In the genomic region with DNA sequence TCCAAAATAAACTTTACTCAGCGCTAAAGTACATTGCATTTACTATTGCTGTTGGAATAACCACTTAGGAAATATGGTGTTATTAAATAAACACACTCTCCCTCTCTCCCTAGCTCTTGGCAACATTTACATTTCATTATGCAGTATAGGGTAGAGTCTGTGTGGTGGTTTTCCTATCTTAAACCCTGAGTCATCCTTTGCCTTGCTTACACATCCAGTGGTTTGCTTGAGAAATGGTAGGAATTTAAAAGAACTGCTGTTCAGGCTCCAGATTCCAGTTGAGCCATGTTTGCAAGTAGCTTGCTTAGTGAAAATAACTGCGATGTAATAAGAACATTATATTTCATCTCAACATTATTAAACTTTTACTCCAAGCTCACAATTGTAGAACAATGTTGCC, we compare ENCODE assay signal across 10 mouse cellular contexts. TPM values are rescaled to one million over a fixed set of nuclear protein-coding genes. Genes with fewer than 3 reads are reported as not detected.
DNase-seq lines count a peak whose midpoint lies in the region; ATAC-seq and TF ChIP-seq lines count a peak whose summit lies in the region.
"Had no signal": no experiment of that assay in that cellular context is flagged by ENCODE, and none has a peak within 500 bp of the region (broad histone marks: within the 10 kb centered on the region; RNA-seq: fewer than 3 reads in every experiment).

No protein-coding gene starts in this region.

- peak overlapping the region; percentile 87 for H3K9ac ChIP-seq in lung, embryonic 14.5 days
- H3K9ac ChIP-seq in forebrain, embryonic 12.5 days = peak overlapping the region; percentile 88; the same call in 1 of the 2 replicates
- H3K9ac ChIP-seq in limb, embryonic 13.5 days = peak overlapping the region; percentile 93; the same call in 1 of the 2 replicates
- no peak overlapping the region for H3K9ac ChIP-seq in stomach, postnatal 0 days (ENCODE audit: low read length)

- WGBS in lung, embryonic 14.5 days = 29% methylated on average over 2 of the region's 2 CpGs
- 52% methylated on average over 2 of the region's 2 CpGs for WGBS in forebrain, embryonic 12.5 days
- 44% methylated on average over 2 of the region's 2 CpGs for WGBS in limb, embryonic 13.5 days
- WGBS in stomach, postnatal 0 days = 22% methylated on average over 2 of the region's 2 CpGs

- peak overlapping the region; percentile 80 for H3K4me3 ChIP-seq in lung, embryonic 14.5 days (ENCODE audit: low read depth, low read length)
- peak overlapping the region; percentile 86 for H3K4me3 ChIP-seq in forebrain, embryonic 12.5 days (replicated peaks)
- H3K4me3 ChIP-seq in limb, embryonic 13.5 days = peak overlapping the region; percentile 88
- no peak overlapping the region; the same call in 1 of the 2 replicates for H3K4me3 ChIP-seq in stomach, postnatal 0 days (ENCODE audit: low read depth, low read length)

- no peak for TF ChIP-seq EP300 in stomach, postnatal 0 days (optimal IDR thresholded peaks at IDR 0.05)

- peak overlapping the region; percentile 78 for H3K4me2 ChIP-seq in lung, embryonic 14.5 days
- H3K4me2 ChIP-seq in forebrain, embryonic 12.5 days = peak overlapping the region; percentile 75
- peak overlapping the region; percentile 72 for H3K4me2 ChIP-seq in limb, embryonic 13.5 days (replicated peaks)
- peak overlapping the region; percentile 97 for H3K4me2 ChIP-seq in stomach, postnatal 0 days (replicated peaks; ENCODE audit: low read depth)

- no peak for TF ChIP-seq CTCF in lung, embryonic 14.5 days (IDR thresholded peaks at IDR 0.05; ENCODE audit: low read depth)
- TF ChIP-seq CTCF in stomach, postnatal 0 days (IDR thresholded peaks at IDR 0.05; ENCODE audit: low read depth) = no peak

- peak overlapping the region; percentile 59; the same call in 1 of the 2 replicates for H3K27ac ChIP-seq in lung, embryonic 14.5 days (ENCODE audit: low read depth)
- 0 out of 2 replicates have a peak overlapping the region, but pooled peaks have one; percentile 54 for H3K27ac ChIP-seq in forebrain, embryonic 12.5 days
- no peak overlapping the region for H3K27ac ChIP-seq in limb, embryonic 13.5 days
- H3K27ac ChIP-seq in stomach, postnatal 0 days (replicated peaks) = no peak overlapping the region

- ATAC-seq in lung, embryonic 14.5 days (ENCODE audit: insufficient read depth) = no peak
- no peak for ATAC-seq in forebrain, embryonic 12.5 days (ENCODE audit: low FRiP score)
- ATAC-seq in limb, embryonic 13.5 days (ENCODE audit: low FRiP score, low read depth) = no peak
- ATAC-seq in stomach, postnatal 0 days (ENCODE audit: low FRiP score, low TSS enrichment) = no peak

- no peaks in the 10 kb centered on the region for H3K36me3 ChIP-seq in lung, embryonic 14.5 days (ENCODE audit: insufficient read depth)
- no peaks in the 10 kb centered on the region for H3K36me3 ChIP-seq in forebrain, embryonic 12.5 days (replicated peaks)
- no peaks in the 10 kb centered on the region for H3K36me3 ChIP-seq in limb, embryonic 13.5 days
- H3K36me3 ChIP-seq in stomach, postnatal 0 days (ENCODE audit: control insufficient read depth, insufficient read depth, low read length) = no peaks in the 10 kb centered on the region

- H3K27me3 ChIP-seq in lung, embryonic 14.5 days (ENCODE audit: insufficient read depth, low read length) = no peaks in the 10 kb centered on the region
- no peaks in the 10 kb centered on the region for H3K27me3 ChIP-seq in forebrain, embryonic 12.5 days
- no peaks in the 10 kb centered on the region for H3K27me3 ChIP-seq in limb, embryonic 13.5 days
- no peaks in the 10 kb centered on the region for H3K27me3 ChIP-seq in stomach, postnatal 0 days (ENCODE audit: control insufficient read depth, insufficient read depth, low read length)
- H3K27me3 ChIP-seq: Patski had no signal

- peaks cover 6% of the 10 kb centered on the region; the same call in 1 of the 2 replicates for H3K4me1 ChIP-seq in lung, embryonic 14.5 days (ENCODE audit: insufficient read depth)
- peaks cover 23% of the 10 kb centered on the region for H3K4me1 ChIP-seq in forebrain, embryonic 12.5 days
- peaks cover 23% of the 10 kb centered on the region for H3K4me1 ChIP-seq in limb, embryonic 13.5 days
- H3K4me1 ChIP-seq in stomach, postnatal 0 days (replicated peaks; ENCODE audit: control insufficient read depth, insufficient read depth) = no peaks in the 10 kb centered on the region; the same call in 1 of the 2 replicates

- no peaks in the 10 kb centered on the region for H3K9me3 ChIP-seq in lung, embryonic 14.5 days (ENCODE audit: low read depth, low read length)
- no peaks in the 10 kb centered on the region for H3K9me3 ChIP-seq in forebrain, embryonic 12.5 days
- no peaks in the 10 kb centered on the region for H3K9me3 ChIP-seq in limb, embryonic 13.5 days
- no peaks in the 10 kb centered on the region for H3K9me3 ChIP-seq in stomach, postnatal 0 days (ENCODE audit: control insufficient read depth, low read length)

- peak; percentile 41 for DNase-seq in lung, embryonic 14.5 days
- DNase-seq in lung, postnatal 14 days = no peak
- DNase-seq in stomach, postnatal 0 days (ENCODE audit: low spot score) = no peak
- DNase-seq in MN1 (ENCODE audit: low spot score) = no peak
- no peak for DNase-seq in thymus, postnatal 25 days
- DNase-seq: layer of hippocampus, postnatal 36 days; thymus, postnatal 4 days had no signal

RNA-seq across cellular contexts. Expression of gene Gpc6, which starts 3.3 kb away (rescaled TPM):
- polyA plus RNA-seq in lung, embryonic 14.5 days (2014; fragmentation: Nextera tagmentation; extraction: Ambion mirVana) = 37.0 and 38.9 TPM in 2 replicates
- polyA plus RNA-seq in forebrain, embryonic 12.5 days (2016; fragmentation: Nextera tagmentation; extraction: Ambion mirVana) = 32.1 and 37.7 TPM in 2 replicates
- 58.4 and 59.6 TPM in 2 replicates for polyA plus RNA-seq in limb, embryonic 13.5 days (2015; fragmentation: Nextera tagmentation; extraction: Ambion mirVana)
- polyA plus RNA-seq in stomach, postnatal 0 days (2015; fragmentation: Nextera tagmentation; extraction: Ambion mirVana) = 11.1 and 11.4 TPM in 2 replicates

Comparison
In these comparisons a context has a peak if more than half of its experiments do, and no peak if none do; other contexts are left out.
1. H3K27ac ChIP-seq: peak in lung, embryonic 14.5 days (single experiment) and forebrain, embryonic 12.5 days (single experiment); none in limb, embryonic 13.5 days (single experiment) and stomach, postnatal 0 days (single experiment).
2. Peak in every context shown above with its lines, with median percentiles within 50 percentile points of each other: H3K4me2 ChIP-seq.